Mouse (Mus musculus) adrenal gland, postnatal 14 days (tissue): ENCODE data around the gene Trio. TPM values are rescaled to one million over a fixed set of nuclear protein-coding genes. Genes with fewer than 3 reads are reported as not detected.

Experiments used
- DNase-seq: peaks from one replicate; pipeline ENCODE4 v3.0.0; 2021; ENCODE audit warnings: mixed read lengths
- total RNA-seq: library from RNA; stranded (reverse); gene quantifications from 2 replicates; pipeline ENCODE4 v1.2.3, GENCODE M21; 2021

The Trio gene
- total RNA-seq, 1 experiment from 2014 or later, result 59.0 TPM

DNA sequence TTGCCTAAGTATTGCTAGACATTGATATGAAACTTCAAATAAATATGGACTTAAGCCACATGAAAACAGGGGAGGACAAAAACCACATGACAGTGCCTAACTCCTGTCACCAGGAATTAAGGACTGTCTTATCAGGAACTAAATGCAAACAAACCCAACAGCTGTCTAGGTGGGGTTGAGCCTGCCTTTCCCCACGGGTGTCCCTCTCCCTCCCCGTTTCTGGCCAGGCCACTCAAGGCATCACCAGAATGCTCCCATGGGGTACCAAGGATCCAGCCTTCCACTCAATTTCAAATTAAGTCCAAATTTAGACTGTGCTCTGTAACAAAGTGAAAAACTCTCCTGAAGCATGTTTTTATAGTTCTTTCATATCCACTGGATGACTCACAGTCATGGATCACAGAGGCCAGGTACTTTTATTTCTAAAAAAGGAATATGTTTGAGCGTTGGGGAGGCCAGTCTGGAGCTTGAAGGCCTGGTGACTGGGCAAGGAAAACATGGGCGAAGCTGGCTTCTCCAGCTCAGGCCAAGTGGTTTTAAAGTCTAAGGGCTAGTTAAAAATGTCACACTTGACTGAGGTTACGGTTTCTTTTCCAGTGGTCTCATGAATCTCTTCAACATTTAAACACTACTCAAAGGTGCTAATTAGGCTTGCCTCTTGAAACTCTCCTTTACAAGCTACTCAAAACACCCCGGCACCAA is 33.6 kb downstream of the Trio start:
- no peak for DNase-seq

DNA sequence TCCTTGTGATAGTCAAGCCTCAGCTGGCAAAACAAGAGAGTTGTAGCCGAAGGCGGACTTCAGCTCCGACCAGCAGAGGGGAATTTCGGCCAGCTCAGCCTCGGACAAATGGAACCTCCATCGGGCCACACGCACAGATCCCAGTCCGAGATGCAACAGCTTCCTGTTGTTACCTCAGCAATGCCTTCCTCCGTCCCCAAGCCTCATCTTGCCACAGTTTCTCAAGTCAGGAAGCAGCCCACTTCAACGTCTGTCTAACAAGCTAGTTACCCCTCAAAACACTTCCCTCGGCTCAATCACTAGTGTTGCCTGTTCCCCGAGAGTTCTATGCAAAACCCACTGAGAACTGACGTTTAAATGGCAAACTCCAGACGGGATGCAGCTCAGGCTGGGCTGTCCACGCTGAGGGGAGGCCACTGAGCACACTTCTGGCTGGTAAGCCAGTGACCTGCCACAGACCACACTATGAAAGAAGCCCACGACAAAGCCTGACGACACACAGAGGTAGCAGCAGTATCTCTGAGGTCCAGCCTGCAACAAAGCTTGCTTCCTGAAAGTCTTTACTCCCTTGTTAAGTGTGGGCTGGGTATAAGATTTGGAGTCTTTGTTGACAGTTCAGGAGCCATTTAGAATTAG is 34.5 kb downstream of the Trio start:
- DNase-seq, result no peak

DNA sequence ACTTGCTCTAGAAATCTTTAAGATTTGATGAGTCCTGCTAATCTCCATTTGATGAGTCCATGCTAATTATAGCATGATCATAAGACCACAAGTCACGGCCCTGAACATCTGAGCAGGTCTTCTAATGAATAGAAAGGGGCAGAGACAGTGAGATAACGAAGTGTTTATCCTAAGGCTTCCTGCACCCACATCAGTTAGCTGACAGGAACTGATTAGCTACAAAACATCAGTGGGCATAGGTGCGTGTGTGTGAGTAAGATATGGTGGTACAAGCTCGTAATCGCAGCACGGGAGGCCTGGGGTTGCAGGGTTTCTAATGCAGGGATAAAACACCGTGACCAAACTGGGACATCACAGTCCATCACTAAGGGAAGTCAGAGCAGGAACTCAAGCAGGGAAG is 37.7 kb downstream of the Trio start:
- DNase-seq, result no peak

DNA sequence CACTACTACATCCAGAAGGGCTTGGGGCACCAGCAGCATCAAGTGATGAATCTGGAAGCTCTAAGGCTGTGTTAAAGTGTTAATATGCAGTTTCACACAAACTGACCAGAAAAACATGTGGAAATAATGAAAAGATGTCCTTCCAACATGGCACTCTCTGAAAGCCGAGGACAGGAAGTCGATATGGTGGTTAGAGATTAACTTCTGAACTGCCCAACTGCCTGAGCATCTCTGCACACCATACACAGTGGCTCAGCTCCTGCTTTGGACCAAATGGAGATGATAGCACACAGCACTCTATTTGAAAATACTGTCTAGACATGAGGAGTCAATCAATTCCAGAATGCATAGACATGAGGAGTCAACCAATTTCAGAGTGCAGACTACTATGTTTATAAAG is 40.8 kb downstream of the Trio start:
- DNase-seq, result no peak

DNA sequence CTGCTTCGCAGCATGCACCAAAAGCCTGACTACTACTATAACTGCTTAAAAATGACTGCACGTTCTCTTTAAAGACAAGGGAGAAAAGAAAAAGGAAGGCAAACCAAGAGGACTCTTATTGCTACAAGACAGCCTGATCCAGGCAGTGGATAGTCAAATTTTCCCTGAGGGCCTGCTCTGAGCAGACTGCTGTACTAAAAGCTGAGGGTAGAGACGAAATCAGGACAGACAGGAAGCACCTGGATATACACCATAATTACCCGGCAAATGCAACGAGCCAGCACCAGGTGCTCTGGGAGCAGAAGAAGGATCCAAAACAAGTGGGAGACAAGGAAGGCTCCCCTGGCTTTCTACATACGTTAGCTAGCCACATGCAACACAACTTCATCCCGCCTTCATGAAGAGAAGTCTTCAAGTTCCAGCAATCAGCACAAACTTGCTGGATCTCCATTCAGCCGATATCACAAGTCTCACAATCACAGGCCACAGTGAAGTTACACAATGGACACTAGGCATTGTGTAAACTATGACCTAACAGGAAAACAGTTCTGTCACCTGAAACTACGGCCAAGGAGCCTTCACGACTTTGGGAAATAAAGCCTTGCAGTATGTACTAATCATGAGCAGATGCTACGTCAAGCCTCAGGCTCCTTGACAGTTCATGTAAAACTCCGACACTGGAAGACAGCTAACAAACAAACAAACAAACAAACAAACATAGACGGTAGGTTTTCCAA is 43.7 kb downstream of the Trio start:
- DNase-seq, result no peak

DNA sequence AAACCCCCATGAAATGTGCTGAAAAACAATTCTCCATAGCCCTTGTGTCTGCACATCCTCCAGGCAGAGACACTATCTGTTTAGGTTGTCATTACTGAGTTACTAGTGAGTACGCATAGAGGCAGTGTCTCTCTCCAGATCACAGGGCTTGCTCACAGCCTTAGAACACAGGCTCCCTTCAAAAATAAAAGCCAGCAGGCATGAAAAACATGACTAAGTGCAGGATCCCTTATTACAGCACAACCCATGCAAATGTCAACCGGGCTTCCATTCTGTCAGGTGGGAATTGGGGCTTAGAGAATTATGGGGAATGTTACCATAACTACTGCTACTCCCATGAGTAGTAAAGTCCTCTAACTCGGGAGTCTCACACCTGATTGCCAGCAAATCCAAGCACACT is 44.4 kb downstream of the Trio start:
- no peak for DNase-seq

DNA sequence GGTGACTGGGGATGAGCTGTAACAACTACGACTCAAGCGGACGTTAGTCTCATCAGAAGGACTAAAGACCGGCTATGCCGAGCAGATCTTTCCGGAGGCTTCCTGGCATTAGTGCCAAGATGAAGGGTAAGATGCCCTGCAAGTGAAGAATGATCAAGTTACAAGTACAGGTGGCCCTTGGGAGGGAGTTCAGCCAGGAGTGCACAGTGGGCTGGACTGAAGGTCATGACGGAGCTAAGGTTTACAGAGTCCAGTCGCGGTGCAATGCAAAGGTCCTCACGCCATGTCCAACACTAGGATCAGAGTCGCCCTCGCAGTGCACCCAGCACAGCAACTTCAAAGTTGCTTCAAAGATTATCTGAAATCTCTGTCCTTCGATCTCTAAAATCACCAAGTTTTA is 45.2 kb downstream of the Trio start:
- DNase-seq, result no peak

DNA sequence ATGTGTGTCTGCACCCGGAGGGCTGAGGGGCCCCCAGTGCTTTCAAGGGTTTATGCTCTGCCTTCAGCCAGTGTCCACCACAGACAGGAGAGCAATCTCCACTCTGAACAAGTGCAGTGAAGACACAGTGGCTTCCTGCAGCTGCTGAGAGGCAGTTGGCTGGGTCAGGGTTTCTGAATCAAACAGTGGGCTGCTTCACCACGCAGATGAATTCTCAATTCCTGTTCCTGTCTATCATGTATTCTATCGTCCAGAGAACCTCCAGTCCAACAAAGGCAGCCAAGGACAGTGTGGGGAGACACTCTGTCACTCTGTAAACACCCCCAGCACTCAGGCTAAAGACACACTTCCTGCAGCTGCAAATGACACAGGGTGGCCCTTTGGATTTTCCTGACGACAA is 48.7 kb downstream of the Trio start:
- no peak for DNase-seq

DNA sequence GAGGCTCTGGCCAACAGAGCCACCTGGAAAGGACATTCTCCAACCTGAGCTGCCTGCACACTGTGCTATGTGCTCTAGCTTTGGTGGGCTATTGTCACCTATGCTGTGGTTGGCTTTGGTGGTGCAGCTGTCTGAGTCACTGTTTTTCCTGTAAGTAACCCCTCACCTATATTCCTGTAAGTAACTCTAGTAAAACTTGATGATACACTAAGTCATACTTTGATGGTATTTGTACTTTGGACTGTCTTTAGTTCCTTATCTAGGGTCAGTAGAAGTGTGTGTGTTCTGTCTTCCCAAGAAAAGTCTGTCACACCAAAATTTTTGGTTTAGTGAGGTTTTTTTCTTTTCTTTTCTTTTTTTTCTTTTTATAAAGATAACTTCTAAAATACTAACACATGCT is 49.3 kb downstream of the Trio start:
- DNase-seq, result no peak

DNA sequence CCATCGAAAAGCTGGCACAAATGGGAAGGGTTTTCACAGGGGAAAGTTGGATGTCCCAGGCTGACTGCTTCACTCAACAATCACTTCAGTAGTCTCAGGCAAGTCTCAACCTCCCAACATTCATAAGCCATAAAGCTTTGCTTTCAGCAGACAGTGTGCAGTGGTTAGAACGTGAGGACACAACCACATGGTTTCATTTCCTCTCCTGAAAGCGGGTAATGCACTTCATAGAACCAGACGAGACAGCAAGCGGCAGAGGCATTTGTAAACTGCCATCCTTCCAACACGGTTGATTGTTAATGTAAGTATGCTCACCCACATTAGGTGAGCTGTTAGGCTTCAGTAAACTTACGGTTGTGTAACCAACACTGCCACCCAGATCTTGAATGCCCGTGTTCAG is 51.0 kb downstream of the Trio start:
- no peak for DNase-seq

DNA sequence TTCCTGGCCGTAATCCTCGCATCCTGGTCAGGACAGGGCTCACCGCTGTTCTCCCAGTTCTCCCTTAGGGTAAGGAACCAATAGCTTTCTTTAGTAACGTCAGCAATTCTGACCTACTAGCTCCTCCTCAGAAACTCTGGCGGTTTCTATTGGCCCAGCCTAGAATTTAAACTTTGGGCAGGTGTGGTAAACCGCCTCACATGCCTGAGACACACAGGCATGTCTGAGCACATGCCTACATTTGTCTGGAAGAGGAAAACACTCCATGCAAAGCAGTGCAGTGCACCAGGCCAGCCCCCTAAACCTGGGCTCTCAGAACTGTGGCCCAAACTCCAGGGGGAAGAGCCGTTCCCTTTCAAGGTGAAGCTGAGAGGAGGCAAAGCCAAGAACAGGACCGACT is 57.5 kb downstream of the Trio start:
- no peak for DNase-seq

DNA sequence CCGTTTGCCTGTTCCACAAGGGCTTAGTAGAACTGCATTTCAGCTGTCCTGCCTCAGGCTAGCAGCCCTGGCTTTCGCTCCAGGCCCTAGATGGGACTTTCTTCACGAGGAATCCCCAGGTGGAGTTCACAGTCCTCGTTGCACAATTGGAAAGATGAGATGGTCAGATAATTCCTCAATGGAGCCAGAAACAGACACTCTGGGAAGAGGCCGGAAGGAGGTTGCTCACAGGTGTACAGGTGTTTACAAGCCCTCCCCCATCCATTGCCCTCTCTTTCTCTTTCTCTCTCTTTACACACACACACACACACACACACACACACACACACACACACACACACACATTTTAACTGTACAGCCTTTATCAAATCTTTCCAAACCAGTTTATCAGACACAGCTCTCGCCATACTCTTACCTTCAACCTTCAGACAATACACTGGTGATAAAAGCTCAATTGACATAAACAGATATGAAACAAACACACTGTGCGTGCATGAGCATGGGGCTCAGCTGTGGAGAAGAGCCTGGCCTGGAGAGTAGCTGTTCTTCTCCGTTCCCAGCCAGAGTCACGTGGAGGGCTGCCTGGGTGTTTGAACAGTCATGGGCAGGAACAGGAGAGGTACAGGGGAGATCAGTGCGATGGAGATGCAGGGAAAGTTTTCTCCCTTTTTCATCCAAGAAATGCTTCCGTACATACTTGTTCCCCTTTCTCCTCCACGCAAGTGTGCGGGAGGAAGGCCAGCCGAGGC is 58.3 kb downstream of the Trio start:
- DNase-seq, result no peak

DNA sequence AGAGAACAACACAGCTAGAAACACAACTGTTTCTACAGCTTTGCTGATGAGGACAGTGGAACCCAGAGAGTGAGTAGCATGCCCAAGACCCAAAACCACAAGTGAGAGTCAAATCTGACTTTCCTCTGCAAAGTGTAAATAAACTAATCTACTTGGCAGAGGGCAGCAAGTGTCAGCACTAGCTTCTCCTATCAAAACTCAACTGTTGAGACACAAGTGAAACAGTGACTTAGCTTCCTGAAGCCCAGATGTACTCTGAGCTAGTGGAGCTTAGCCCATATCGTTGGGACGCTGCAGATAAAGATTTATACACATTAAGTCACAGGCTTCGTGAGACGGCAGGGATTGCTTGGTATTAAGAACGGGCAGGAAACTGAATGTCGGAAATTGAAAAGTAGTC is 60.8 kb downstream of the Trio start:
- DNase-seq, result no peak

DNA sequence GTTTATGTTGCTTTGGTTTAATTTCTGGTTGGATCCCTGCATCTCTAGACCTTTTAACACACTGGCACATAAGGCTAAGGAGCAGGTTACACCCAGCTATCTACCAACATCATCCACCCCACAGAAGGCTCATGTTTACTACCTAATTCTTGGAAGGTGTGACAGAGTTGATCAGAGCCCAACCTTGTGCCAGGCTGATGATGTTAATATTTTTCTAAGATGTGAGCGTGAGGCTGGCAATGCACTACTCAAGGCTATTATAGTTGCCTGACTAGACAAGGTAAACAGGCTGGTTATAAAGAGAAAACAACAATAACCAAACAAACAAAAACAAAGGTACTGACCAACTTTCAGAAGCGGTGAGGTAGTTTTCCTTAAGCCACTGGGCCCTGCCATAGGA is 62.1 kb downstream of the Trio start:
- no peak for DNase-seq

DNA sequence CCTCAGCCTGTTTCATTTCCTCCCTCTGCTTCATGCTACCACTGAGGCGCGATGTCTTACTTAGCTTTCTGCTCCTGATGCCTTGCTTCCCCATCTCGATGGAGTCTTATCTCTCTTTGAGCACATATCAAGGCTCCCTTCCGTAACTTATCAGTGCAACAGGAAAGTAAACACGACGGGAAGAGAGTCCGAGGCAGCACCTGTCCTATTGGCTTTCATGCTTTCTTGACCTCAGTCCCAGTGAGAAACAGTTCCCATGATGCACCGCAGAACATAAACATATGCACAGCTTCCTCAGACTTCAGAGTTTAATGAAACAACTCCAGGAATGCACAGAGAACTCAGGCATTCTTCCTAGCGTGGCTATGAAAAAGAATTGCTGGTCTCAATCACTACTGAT is 65.0 kb downstream of the Trio start:
- no peak for DNase-seq

DNA sequence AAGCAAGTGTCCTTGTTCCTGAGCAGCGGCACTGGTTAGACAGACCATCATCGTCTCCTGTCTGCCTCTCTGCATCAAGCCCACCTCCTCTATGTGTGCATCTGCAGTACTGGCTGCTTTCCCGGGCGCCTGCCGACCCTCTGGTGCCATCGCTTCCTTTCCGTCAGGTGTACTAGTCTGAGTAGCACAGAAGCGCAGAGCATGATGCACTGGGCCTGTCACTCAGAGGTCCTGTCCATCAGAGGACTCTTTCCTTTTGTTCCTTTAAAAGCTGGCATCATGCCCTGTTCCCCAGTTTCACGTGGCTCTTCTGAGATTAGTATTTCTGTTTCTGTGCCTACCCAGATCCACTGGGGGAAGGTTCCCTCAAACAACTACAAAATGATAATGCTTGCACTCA is 67.8 kb downstream of the Trio start:
- no peak for DNase-seq

DNA sequence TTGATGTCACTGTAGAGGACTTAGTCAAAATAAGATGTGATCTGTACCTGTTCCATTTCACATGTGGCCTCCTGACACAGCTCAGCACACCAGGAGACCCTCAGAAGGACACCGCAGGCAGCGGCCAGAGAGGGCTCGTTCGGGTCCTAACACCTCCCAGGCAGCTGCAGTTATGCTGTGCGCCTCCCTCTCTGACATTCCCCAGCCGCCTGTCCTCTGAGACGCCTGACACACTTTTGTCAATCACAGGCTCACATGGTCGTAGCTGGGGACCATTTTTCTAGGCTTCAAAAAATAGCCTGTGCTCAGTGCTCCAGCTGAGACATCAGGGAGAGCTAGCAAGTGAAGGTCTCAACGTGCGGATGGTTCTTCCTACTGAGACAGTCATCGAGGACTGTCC is 70.0 kb downstream of the Trio start:
- DNase-seq, result no peak

DNA sequence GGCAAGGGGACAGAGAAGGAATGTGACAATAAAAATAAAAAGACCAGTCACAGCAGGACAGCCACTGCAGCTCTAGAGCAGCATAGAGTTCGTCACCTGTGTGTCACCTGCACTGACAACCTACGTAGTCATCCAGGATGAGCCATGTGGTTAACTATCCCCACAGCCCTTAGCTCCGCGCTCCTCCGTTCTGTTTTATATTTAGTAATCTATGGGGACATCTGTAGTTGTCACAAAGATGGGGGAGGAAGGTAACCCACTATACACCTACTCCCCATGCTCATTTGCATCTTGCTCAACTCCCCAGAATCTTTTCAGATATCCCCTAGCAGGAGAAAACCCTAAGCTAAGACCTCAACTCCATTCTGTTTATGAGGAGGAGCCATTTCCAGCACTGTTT is 71.3 kb downstream of the Trio start:
- no peak for DNase-seq

DNA sequence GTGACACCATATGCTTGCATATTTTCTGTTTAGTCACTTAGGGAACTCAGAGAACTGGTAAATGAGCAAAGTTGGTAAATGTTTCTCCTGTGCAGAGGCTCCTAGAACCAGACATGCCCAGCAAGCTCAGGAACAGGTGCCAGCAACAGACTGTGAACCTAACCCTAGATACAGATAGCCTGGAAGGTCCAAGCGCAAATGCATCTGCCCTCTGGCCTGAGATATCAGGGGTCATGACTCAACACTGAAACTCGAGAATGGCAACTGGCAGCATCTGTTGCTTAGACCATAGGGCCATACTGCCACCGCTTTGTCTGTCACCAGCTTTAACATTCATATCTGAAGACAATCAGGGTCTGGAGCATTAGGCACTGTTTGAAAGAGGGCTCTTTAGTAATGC is 72.1 kb downstream of the Trio start:
- DNase-seq, result no peak

DNA sequence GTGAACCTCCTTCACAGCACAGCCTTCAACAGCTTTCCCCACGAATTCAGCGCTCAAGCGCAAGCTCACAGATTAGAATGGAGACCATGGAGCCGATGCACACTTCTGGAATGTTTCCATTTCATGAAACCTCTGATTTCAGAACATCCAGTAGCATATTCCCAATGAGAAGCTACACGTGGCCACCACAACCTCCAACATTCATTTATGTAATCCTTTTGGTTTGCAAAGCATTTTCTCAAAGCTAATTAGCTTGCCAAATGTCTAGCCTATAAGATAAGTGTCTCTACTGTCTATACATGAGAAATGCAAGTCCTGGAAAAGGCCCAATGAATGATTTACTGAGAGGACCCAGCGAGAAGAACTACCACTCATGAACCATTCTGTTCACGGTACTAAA is 74.5 kb downstream of the Trio start:
- DNase-seq, result no peak

DNA sequence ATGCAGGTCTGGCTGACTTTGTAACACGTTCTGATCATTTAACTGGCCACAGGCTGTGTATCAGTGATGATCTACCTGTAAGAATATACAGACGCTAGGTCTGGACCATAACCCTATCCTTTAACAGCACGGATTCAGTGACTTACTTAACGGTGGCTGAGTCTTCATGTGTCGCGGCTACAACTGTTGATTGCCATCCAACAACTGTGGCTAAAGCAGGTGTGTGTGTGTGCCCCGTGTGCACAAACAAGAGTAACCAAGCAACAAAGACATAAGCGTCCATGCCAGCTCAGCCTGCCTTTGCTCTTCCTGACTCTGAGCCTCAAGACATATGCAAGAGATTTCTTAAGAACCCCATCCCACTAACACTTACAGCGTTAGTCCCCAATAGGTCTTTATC is 76.5 kb downstream of the Trio start:
- no peak for DNase-seq

DNA sequence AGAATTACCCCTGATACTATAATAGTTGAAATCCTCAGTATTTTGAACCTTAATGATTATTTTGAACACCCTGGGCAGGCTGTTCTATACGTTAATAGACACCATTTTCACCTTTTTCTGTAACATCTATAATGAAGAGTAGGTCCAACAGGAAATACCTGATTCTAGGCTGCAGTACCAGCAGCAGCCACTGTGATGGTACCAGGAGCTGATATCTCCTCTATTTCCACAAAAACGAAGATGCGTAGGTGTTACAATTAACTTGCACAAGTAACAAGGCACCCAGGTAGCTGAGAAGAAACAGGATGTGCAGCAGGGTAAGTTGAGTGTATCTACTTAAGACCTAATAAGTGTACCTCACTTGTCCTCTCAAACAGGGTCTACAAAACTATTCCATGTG is 77.8 kb downstream of the Trio start:
- no peak for DNase-seq

DNA sequence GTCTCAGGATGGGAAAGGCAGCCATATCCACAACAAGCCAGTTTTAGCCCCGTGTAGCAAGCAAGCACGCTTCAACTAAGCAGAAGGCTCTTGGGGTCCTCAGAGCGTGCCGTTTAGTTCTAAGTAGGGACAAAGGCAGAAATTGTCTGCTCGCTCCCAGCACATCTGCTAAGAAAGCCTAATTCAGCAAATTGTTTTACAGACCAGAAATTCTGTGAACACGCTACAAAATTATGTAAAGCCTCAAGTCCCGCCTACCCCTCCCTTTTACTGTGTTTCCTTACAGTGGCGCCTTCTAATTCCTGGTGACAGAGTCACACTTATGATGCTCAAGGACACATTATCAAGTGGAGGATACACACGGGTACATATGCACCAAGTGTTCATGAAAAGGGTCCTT is 80.1 kb downstream of the Trio start:
- DNase-seq, result no peak
